Mouse (Mus musculus): ENCODE results near the gene Slfn9.
A peak's percentile ranks its signal among the peaks of the same experiment; 100 is the strongest.
"Not testable (repeated sequence)": the region's sequence is repeated elsewhere in the genome, so short reads cannot be mapped to it uniquely, and the experiment has no call there.

Gene Slfn9

DNA sequence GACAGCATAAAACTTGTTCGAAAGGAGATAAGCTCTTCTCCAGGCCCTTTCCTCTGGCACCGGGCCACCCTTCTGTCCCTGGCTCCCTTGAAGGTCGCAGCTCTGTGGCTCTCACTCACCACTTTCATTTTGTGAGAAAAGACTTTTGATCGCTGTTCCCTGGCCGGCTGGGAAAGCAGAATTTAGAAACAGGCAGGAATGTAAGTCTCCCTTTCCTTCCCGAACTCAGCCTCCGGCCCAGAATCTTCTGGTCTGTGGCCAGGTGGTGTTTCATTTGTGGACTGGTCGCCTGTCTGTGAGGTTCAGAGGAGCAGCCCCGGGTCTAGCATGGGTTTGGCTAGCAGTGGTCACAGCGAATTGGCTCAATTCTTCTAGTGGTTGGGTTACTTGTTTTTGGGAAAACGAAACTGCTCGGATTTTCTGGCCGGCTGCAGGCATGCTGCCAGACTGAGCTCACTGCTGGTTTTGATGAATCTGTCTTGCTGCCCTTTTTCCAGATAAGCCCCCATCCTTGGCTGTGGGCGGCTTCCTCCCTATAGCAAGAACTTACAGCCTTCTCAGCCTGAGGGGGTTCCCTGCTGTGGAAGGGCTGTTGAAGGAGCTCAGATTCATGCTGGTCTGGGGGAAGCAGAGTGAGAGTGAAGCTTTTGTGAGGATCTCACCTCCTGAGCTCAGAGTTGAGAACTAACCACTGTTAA lies at the start of gene Slfn9:
Gene Slfn9 (minus strand): TSS at position 362 of the 698 bp plus-strand sequence.
- DNase-seq, result peak; percentile 51

DNA sequence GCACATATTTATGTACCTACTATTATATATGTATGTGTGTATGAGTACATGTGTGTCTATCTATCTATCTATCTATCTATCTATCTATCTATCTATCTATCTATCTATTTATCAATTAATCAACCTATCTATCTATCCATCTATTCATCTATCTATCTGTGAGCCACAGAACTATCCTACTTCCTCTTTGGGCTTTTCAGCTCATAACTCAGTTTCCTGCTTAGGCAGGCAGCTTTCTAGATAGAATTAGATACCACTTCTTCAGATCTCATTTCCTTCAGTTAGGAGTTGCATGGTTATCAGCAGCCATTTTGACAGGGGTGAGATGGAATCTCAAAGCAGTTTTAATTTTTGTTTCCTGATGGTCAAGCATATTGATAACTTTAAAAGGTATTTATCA lies 49.4 kb upstream of the Slfn9 start:
- DNase-seq, result no peak

DNA sequence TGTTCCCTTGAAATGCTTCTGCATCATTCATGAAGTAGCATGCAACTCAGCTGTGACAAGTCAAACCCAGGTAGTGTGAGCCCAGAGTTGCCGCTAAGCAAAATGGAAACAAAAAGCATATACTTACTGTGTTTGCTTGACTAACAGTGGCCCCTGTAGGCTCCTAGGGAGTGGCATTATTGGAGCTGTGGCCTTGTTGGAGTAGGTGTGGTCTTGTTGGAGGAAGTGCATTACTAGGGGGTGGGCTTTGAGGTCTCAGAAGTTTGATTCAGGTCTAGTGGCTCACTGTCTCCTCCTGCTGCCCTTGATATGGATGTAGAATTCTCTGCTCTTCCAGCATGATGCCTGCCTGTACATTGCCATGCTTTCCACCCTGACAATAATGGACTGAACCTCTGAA lies 48.7 kb upstream of the Slfn9 start:
- DNase-seq, result peak; percentile 57

DNA sequence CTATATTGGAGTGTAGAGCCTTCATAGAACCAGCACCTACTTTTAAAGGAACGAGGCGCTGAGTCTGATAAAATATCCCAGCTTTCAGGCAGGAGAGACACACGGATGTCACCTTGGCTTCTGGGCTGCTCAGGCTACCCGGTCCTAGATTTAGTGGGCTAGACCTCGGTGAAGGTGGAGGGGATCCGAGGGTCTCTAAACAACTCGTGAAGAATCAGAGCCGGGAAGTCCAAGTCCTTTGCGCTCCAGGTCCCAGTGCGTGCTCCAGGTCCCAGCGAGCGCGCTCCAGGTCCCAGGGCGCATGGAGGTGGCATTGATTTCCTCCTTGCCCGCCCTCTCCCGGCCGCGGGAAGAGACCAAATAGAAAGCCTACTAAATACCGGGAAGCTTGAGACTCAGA lies 48.2 kb upstream of the Slfn9 start:
- DNase-seq, result peak; percentile 46

GRCm38 (mm10) chr11:83039156-83039555 lies 47.5 kb upstream of the Slfn9 start:
- DNase-seq, result no peak

GRCm38 (mm10) chr11:83038686-83039085 lies 47.1 kb upstream of the Slfn9 start:
- not testable (repeated sequence) for DNase-seq

DNA sequence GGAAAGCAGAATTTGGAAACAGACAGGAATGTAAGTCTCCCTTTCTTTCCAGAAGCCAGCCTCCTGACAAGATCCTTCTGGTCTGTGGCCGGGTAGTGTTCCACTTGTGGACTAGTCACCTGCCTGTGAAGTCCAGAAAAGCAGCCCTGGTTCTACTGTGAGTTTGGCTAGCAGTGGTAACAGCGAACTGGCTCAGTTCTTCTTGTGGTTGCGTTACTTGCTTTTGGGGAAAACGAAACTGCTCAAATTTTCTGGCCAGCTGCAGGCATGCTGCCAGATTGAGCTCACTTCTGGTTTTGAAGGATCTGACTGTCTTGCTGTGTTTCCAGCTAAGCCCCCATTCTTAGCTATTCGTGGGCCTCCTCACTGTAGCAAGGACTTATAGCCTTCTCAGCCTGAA lies 29.0 kb upstream of the Slfn9 start, which contains the start of gene Slfn8:
Gene Slfn8 (minus strand): TSS at position 190 of the 400 bp plus-strand sequence.
- DNase-seq, result peak; percentile 51

- DNase-seq, result peak; percentile 30
Measured at GRCm38 (mm10) chr11:83019561-83020519, 28.2 kb upstream of the Slfn9 start.

GRCm38 (mm10) chr11:83016093-83016492 lies 24.5 kb upstream of the Slfn9 start:
- no peak for DNase-seq

- no peak for DNase-seq
Measured at GRCm38 (mm10) chr11:83013356-83013755, 21.7 kb upstream of the Slfn9 start.

GRCm38 (mm10) chr11:82990612-82991385 lies 831 bp downstream of the Slfn9 start:
- peak; percentile 42 for DNase-seq

DNA sequence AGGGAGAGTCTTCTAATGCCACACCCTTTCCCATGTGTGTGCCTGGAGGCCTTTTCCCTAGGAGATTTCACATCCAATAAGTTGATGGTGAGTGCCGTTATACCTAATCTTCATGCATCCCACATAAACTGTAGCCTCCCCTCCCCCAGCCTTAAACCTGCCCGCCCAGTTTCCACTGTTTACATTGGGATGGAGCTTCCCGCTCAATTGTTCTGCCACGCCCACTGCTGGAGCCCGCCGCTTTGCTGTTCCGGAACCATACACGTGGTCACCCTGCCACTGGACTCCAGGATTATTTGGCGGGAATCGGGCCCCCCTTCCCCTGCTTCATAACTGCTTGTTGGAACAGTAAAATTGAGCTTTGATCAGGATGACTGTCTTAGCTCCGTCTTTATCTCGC lies 2.3 kb downstream of the Slfn9 start:
- DNase-seq, result no peak

- no peak for DNase-seq
Measured at GRCm38 (mm10) chr11:82987621-82988020, 4.0 kb downstream of the Slfn9 start.

DNA sequence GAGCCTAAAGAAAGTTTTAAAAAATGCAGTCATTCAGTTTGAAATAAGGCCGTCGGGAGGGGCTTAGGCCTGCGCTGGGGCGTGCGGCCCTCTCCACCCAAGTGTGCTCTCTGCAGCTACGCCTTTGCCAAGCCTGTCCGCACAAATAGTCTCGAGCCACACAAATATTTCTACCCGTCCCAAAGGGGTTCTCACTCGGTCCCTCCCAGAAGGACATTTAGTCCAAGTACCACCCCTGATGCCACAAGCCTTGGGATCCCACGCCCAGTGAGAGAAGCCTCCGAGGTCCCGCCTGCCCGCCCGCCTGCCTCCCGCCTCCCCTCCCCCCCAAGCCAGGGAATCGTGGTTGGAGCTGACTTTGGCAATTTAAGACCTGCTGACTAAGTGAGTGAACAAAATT lies 8.4 kb downstream of the Slfn9 start:
- DNase-seq, result no peak

DNA sequence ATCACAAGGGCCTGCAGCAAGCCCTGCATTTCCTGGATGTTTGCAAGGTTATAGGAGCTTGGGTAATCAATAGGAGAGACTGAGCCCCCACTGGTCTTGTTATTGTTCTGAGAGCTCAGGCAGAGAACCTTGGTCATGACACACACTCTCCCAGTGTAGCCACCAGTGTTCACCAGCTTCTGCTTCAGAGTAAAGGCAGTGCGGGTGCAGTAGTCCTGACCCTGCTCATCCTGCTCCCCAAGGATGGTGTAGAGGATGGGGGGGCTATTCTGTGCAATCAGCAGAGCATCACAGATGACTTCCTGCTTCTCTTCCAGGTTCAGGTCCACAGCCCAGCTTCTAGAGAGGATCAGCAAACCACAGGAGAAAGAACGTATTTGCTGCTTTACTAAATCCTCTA lies 9.2 kb downstream of the Slfn9 start:
- DNase-seq, result not testable (repeated sequence)

DNA sequence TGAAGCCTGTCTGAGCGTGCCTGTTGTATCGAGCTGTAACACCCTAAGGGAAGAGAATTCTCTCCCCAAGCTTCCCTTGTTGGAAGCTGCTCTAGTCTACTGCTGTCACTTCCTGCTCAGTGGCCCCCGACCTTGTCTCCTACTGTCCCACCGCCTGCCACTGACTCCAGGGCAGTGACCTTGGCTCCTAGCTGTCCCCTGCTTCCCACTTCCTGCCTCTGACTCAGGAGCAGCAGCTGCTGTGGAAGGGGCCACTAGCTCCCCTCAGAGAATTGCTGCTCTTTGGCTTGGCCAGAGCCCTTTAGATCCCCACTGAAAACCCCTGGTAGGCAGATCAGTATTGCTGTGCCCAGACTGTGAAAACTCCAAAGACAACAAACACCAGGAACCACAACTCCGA lies 17.7 kb downstream of the Slfn9 start:
- peak; percentile 56 for DNase-seq

- no peak for DNase-seq
Measured at GRCm38 (mm10) chr11:82971590-82971974, 20.0 kb downstream of the Slfn9 start.

DNA sequence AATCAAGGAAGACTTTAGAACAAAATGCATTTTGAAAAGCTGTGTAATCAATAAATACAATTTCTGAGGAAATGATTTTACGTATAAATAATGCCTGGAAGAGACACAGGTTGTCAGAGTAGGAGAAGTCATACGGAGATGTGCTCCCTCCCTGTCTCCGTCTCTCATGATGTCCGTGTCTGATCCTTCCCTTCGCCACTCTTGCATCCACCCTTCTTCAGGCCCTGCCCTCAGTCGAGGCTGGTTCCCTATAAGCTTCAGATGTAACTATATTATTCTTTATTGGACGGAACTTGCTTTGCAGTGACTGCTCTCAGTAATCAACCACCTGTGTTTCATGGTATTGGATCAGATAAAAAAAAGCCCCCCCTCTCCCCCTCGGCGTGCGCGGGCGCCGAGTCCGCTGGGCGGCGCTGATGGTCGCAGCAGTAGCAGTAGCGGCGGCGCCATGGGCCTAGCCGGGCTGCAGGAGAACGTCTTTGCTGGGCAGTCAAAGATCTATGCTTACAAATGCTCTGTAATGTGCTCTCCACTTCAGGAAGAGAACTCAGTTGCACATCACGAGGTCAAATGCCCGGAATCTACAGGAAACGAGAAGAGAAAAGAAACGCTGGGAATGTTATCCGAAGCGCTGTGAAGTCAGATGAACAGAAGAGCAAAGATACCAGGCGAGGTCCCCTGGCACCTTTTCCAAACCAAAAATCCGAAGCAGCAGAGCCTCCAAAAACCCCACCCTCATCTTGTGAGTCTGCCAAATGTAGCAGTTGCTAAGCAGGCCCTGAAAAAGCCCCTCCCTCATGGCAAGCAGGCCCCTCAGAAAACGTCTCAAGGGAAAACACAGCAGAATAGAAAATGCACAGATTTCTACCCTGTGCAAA lies 20.7 kb downstream of the Slfn9 start:
- peak; percentile 79 for DNase-seq

GRCm38 (mm10) chr11:82962215-82962614 lies 29.4 kb downstream of the Slfn9 start:
- DNase-seq, result no peak

DNA sequence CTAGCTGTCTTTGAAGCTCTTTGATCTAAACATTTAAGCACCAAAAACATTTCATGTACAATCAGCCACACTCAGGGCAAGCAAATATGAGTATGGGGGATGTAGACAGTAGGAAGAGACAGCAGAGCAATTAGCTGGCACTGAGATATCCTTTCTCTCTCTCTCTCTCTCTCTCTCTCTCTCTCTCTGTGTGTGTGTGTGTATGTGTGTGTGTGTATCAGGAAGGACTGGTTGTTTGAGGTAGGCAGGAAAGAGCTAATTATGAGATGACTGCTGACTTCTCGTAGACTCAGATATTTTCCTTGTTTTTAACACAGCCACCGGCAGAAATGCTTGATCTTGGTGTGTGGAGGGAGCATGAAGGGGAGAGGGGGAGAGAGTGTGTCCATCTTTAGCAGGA lies 29.9 kb downstream of the Slfn9 start:
- no peak for DNase-seq

DNA sequence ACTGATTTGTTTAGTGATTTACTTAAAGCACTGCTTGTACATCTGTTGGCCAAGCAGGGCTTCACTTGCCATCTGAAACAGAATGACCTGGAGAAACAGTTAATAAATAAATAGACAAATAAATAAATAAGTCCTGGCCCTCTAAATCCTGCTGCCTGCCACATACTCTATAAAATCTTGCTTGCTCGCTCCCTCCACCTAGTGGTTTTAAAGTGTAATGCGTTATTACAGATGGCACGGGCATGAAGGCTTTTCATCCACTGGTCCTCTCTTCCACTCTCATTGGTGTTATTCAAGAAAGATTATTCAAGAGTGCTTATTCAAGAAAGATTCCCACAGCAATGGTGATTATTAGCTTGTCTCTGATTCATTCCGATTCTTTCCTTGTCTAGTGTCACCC lies 32.0 kb downstream of the Slfn9 start:
- DNase-seq, result peak; percentile 38

- no peak for DNase-seq
Measured at GRCm38 (mm10) chr11:82956925-82957324, 34.7 kb downstream of the Slfn9 start.
